Mouse (Mus musculus) liver, adult 2 months (tissue): ENCODE results near the gene Phf13.

Experiments
- CTCF ChIP-seq: fragments of 200-500 bp; IDR thresholded peaks from 2 replicates; pipeline ENCODE4 v1.5.1; 2011; ENCODE audit warnings: low read depth, low read length, control low read depth
- POLR2A ChIP-seq: fragments of 200-500 bp; IDR thresholded peaks from 2 replicates; pipeline ENCODE4 v1.6.1; 2011; ENCODE audit warnings: low read length, control low read depth; ENCODE audit not compliant: insufficient read depth; ENCODE audit errors: extremely low read depth

DNA sequence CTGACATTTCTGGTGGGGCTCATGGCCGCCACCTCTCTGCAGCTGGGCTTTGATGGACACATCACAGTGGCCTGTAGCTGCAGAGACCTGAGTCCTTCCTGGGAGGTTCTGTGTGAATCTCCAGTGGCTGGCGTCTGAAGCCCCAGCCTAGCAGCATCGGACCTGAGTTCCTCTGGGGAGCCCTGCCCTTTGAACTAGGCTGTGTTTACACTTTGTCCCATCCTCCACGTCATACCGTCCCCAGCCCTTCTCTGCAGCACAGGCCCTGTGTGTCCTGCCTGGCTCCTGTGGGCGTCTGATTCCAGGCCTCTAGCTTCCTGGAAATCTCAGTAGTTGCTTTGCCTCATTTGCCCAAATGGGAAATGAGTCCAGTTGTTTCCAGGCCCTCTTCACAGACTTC is 42.8 kb downstream of the Phf13 start:
- no peak for TF ChIP-seq CTCF
- no peak for TF ChIP-seq POLR2A
